Mouse (Mus musculus) intestine, embryonic 14.5 days (tissue): ENCODE results near the gene Cdkl2. TPM values are rescaled to one million over a fixed set of nuclear protein-coding genes. Genes with fewer than 3 reads are reported as not detected.

Experiments
- ATAC-seq: fragments of 200-750 bp; cut with Nextera tagmentation; replicated peaks from 2 replicates; pipeline ENCODE4 v1.8.0; 2017; ENCODE audit warnings: low read depth, moderate number of reproducible peaks, moderate TSS enrichment, moderate library complexity; ENCODE audit not compliant: low FRiP score, low TSS enrichment
- DNase-seq: peaks from one replicate; pipeline ENCODE4 v3.0.0-alpha.2; 2018; ENCODE audit warnings: low spot score
- H3K27ac ChIP-seq: fragments of 300-500 bp; sonication (generic); 2 replicates; pipeline ENCODE4 v1.5.1; 2014; ENCODE audit warnings: low read depth, mild to moderate bottlenecking, control low read depth
- H3K27me3 ChIP-seq: fragments of 300-500 bp; sonication (generic); replicated peaks from 2 replicates; pipeline ENCODE4 v1.6.1; 2014; ENCODE audit warnings: low read length, control low read depth; ENCODE audit not compliant: control insufficient read depth, insufficient read depth
- H3K36me3 ChIP-seq: fragments of 300-500 bp; sonication (generic); 2 replicates; pipeline ENCODE4 v1.6.1; 2014; ENCODE audit warnings: low read length, control low read depth; ENCODE audit not compliant: control insufficient read depth, insufficient read depth
- H3K4me1 ChIP-seq: fragments of 300-500 bp; sonication (generic); replicated peaks from 2 replicates; pipeline ENCODE4 v1.6.1; 2014; ENCODE audit warnings: low read length, control low read depth, mixed read lengths; ENCODE audit not compliant: control insufficient read depth, insufficient read depth
- H3K4me2 ChIP-seq: fragments of 300-500 bp; sonication (generic); 2 replicates; pipeline ENCODE4 v1.6.1; 2014; ENCODE audit warnings: low read length
- H3K4me3 ChIP-seq: fragments of 300-500 bp; sonication (generic); 2 replicates; pipeline ENCODE4 v1.5.1; 2014; ENCODE audit warnings: low read depth, low read length, control low read depth, mixed read lengths
- H3K9ac ChIP-seq: fragments of 300-500 bp; sonication (generic); 2 replicates; pipeline ENCODE4 v1.6.1; 2014; ENCODE audit warnings: mild to moderate bottlenecking, low read length
- H3K9me3 ChIP-seq: fragments of 300-500 bp; sonication (generic); 2 replicates; pipeline ENCODE4 v1.6.1; 2016; ENCODE audit warnings: low read length, control low read depth; ENCODE audit not compliant: control insufficient read depth
- WGBS: fragments of 180-500 bp; shearing (Covaris S2); extraction: QIAGEN DNeasy Blood & Tissue Kit; methylation state at CpG from one replicate; pipeline ENCODE4 v1.1.7; 2014; 5-methylcytosine and 5-hydroxymethylcytosine counted together
- polyA plus RNA-seq: library from polyadenylated mRNA; unstranded; fragments of >200 nt; fragmentation: Nextera tagmentation; extraction: Ambion mirVana; gene quantifications from 2 replicates; pipeline ENCODE4 v1.2.1, GENCODE M21; 2014

The Cdkl2 gene
- polyA plus RNA-seq, 1 experiment from 2014 or later, result 2.5 TPM

- no peak overlapping the region for H3K9ac ChIP-seq
- no peak for ATAC-seq
- H3K27me3 ChIP-seq, result no peaks in the 10 kb centered on the region
- 80% methylated on average over 1 of the region's 1 CpGs for WGBS
- DNase-seq, result no peak
- H3K36me3 ChIP-seq, result no peaks in the 10 kb centered on the region
- no peak overlapping the region for H3K4me3 ChIP-seq
- no peak overlapping the region for H3K4me2 ChIP-seq
- no peak overlapping the region for H3K27ac ChIP-seq
- no peaks in the 10 kb centered on the region for H3K9me3 ChIP-seq
- H3K4me1 ChIP-seq, result peaks cover 22% of the 10 kb centered on the region
These were observed 35.6 kb upstream of the Cdkl2 start for GRCm38 (mm10) chr5:92079304-92079703.

GRCm38 (mm10) chr5:92078751-92079150 is 35.1 kb upstream of the Cdkl2 start:
- Histone ChIP-seq H3K27me3 (no peaks in the 10 kb centered on the region), H3K36me3 (no peaks in the 10 kb centered on the region), H3K4me1 (peaks cover 20% of the 10 kb centered on the region), H3K9me3 (no peaks in the 10 kb centered on the region), H3K9ac (no peak overlapping the region), H3K4me3 (no peak overlapping the region), H3K4me2 (no peak overlapping the region), H3K27ac (no peak overlapping the region)
- DNase-seq (no peak), ATAC-seq (no peak)

GRCm38 (mm10) chr5:92076273-92076672 is 32.6 kb upstream of the Cdkl2 start:
- ATAC-seq (no peak), DNase-seq (no peak)
- Histone ChIP-seq H3K9ac (no peak overlapping the region), H3K4me3 (no peak overlapping the region), H3K9me3 (no peaks in the 10 kb centered on the region), H3K27ac (no peak overlapping the region), H3K36me3 (peaks cover 14% of the 10 kb centered on the region), H3K27me3 (no peaks in the 10 kb centered on the region), H3K4me2 (no peak overlapping the region), H3K4me1 (peaks cover 9% of the 10 kb centered on the region)
- 89% methylated on average over 1 of the region's 1 CpGs for WGBS

GRCm38 (mm10) chr5:92074061-92074460 is 30.4 kb upstream of the Cdkl2 start:
- ATAC-seq (no peak), DNase-seq (no peak)
- Histone ChIP-seq H3K27ac (no peak overlapping the region), H3K9me3 (no peaks in the 10 kb centered on the region), H3K4me3 (no peak overlapping the region), H3K27me3 (no peaks in the 10 kb centered on the region), H3K4me1 (no peaks in the 10 kb centered on the region), H3K9ac (no peak overlapping the region), H3K36me3 (peaks cover 25% of the 10 kb centered on the region), H3K4me2 (no peak overlapping the region)
- 91% methylated on average over 14 of the region's 14 CpGs for WGBS

GRCm38 (mm10) chr5:92063192-92063591 is 19.5 kb upstream of the Cdkl2 start:
- no peak overlapping the region for H3K27ac ChIP-seq
- no peak overlapping the region for H3K4me3 ChIP-seq
- no peaks in the 10 kb centered on the region for H3K27me3 ChIP-seq
- H3K9me3 ChIP-seq, result no peaks in the 10 kb centered on the region
- peaks cover 84% of the 10 kb centered on the region for H3K36me3 ChIP-seq
- no peak overlapping the region for H3K4me2 ChIP-seq
- 97% methylated on average over 2 of the region's 2 CpGs for WGBS
- ATAC-seq (no peak), DNase-seq (peak; percentile 1)
- H3K9ac ChIP-seq, result no peak overlapping the region
- no peaks in the 10 kb centered on the region for H3K4me1 ChIP-seq

GRCm38 (mm10) chr5:92052866-92053265 is 9.2 kb upstream of the Cdkl2 start:
- no peak for DNase-seq
- no peaks in the 10 kb centered on the region for H3K4me1 ChIP-seq
- peaks cover 58% of the 10 kb centered on the region for H3K36me3 ChIP-seq
- no peak for ATAC-seq
- WGBS, result 95% methylated on average over 6 of the region's 6 CpGs
- no peak overlapping the region for H3K4me3 ChIP-seq
- no peak overlapping the region for H3K4me2 ChIP-seq
- H3K27me3 ChIP-seq, result no peaks in the 10 kb centered on the region
- H3K27ac ChIP-seq, result no peak overlapping the region
- H3K9me3 ChIP-seq, result no peaks in the 10 kb centered on the region
- no peak overlapping the region for H3K9ac ChIP-seq

GRCm38 (mm10) chr5:92050419-92050818 is 6.7 kb upstream of the Cdkl2 start:
- Histone ChIP-seq H3K4me1 (no peaks in the 10 kb centered on the region), H3K27me3 (no peaks in the 10 kb centered on the region), H3K4me3 (no peak overlapping the region), H3K9me3 (no peaks in the 10 kb centered on the region), H3K27ac (no peak overlapping the region), H3K4me2 (no peak overlapping the region), H3K9ac (no peak overlapping the region), H3K36me3 (peaks cover 34% of the 10 kb centered on the region)
- ATAC-seq (no peak), DNase-seq (no peak)
- WGBS, result 88% methylated on average over 3 of the region's 3 CpGs

- H3K4me3 ChIP-seq, result peak overlapping the region; percentile 74
- H3K27me3 ChIP-seq, result peaks cover 7% of the 10 kb centered on the region; the same call in 1 of the 2 replicates
- under 1% methylated on average over 68 of the region's 68 CpGs for WGBS
- H3K9ac ChIP-seq, result peak overlapping the region; percentile 52
- H3K4me1 ChIP-seq, result peaks cover 9% of the 10 kb centered on the region
- ATAC-seq (peak; percentile 100), DNase-seq (peak; percentile 95)
- peak overlapping the region; percentile 38; the same call in 1 of the 2 replicates for H3K27ac ChIP-seq
- H3K9me3 ChIP-seq, result no peaks in the 10 kb centered on the region
- no peaks in the 10 kb centered on the region for H3K36me3 ChIP-seq
- H3K4me2 ChIP-seq, result peak overlapping the region; percentile 93
These were observed 1.0 kb downstream of the Cdkl2 start for GRCm38 (mm10) chr5:92042377-92043348.

- ATAC-seq, result no peak
These were observed 23.7 kb downstream of the Cdkl2 start for GRCm38 (mm10) chr5:92019960-92020359.

More at GRCm38 (mm10) chr5:92019960-92020359, 23.7 kb downstream of the Cdkl2 start:
- Histone ChIP-seq H3K27me3 (no peaks in the 10 kb centered on the region), H3K9me3 (no peaks in the 10 kb centered on the region), H3K27ac (no peak overlapping the region), H3K4me1 (no peaks in the 10 kb centered on the region), H3K4me2 (no peak overlapping the region), H3K4me3 (no peak overlapping the region), H3K36me3 (no peaks in the 10 kb centered on the region), H3K9ac (no peak overlapping the region)
- DNase-seq, result no peak
- 57% methylated on average over 2 of the region's 2 CpGs for WGBS
